Mouse (Mus musculus): ENCODE measurements at regions not wholly inside any gene's neighbourhood (a gene's known extent, or its start where the extent isn't known, plus 50 kb on each side); places are given as distances from the start of the nearest gene placed in this dataset.

DNA sequence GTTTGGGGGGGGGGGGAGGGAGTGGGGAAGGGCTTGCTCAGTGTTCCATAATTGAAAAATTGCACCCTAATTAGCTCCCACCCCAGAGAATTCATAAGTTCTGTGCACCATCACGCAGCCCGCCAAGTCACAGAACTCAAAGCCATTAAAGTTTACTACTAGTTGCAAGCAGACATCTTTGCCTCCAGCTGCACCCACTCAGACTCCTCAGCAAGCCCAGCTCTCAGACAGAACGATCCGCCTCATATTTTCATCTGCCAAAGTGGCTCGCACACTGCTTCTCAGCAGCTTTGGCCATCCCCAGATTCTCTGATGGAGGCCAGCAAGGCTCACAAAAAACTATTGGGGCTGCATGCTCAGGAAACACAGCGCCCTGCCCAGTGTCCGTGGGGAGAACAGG is 224.4 kb downstream of the Rplp1 start:
- Histone ChIP-seq H3K4me2 (ENCODE audit: low read length) (no peak overlapping the region), H3K4me3 (ENCODE audit: low read depth, low read length) (no peak overlapping the region), H3K36me3 (ENCODE audit: control insufficient read depth, insufficient read depth, low read length) (no peaks in the 10 kb centered on the region), H3K9me3 (replicated peaks; ENCODE audit: control insufficient read depth, low read length, poor library complexity, severe bottlenecking) (no peaks in the 10 kb centered on the region), H3K9ac (ENCODE audit: low read depth, low read length) (no peak overlapping the region), H3K27me3 (ENCODE audit: control insufficient read depth, insufficient read depth, low read depth, low read length) (no peaks in the 10 kb centered on the region), H3K27ac (ENCODE audit: low read length) (no peak overlapping the region), H3K4me1 (ENCODE audit: control insufficient read depth, insufficient read depth, low read length) (no peaks in the 10 kb centered on the region)
- WGBS = 83% methylated on average over 7 of the region's 7 CpGs
- ATAC-seq = no peak

- Histone ChIP-seq H3K27me3 (ENCODE audit: control insufficient read depth, insufficient read depth, low read depth, low read length) (no peaks in the 10 kb centered on the region), H3K27ac (ENCODE audit: low read length) (no peak overlapping the region), H3K9me3 (replicated peaks; ENCODE audit: control insufficient read depth, low read length, poor library complexity, severe bottlenecking) (no peaks in the 10 kb centered on the region), H3K4me2 (ENCODE audit: low read length) (no peak overlapping the region), H3K4me3 (ENCODE audit: low read depth, low read length) (no peak overlapping the region), H3K36me3 (ENCODE audit: control insufficient read depth, insufficient read depth, low read length) (no peaks in the 10 kb centered on the region), H3K4me1 (ENCODE audit: control insufficient read depth, insufficient read depth, low read length) (no peaks in the 10 kb centered on the region), H3K9ac (ENCODE audit: low read depth, low read length) (no peak overlapping the region)
- no peak for ATAC-seq
- WGBS = 32% methylated on average over 5 of the region's 5 CpGs
Measured at GRCm38 (mm10) chr9:61689516-61689915, 224.8 kb downstream of the Rplp1 start.

- no peaks in the 10 kb centered on the region for H3K4me1 ChIP-seq (ENCODE audit: control insufficient read depth, insufficient read depth, low read length)
- 65% methylated on average over 4 of the region's 4 CpGs for WGBS
- no peaks in the 10 kb centered on the region for H3K9me3 ChIP-seq (replicated peaks; ENCODE audit: control insufficient read depth, low read length, poor library complexity, severe bottlenecking)
Measured at GRCm38 (mm10) chr9:61683557-61683956, 230.8 kb downstream of the Rplp1 start.

DNA sequence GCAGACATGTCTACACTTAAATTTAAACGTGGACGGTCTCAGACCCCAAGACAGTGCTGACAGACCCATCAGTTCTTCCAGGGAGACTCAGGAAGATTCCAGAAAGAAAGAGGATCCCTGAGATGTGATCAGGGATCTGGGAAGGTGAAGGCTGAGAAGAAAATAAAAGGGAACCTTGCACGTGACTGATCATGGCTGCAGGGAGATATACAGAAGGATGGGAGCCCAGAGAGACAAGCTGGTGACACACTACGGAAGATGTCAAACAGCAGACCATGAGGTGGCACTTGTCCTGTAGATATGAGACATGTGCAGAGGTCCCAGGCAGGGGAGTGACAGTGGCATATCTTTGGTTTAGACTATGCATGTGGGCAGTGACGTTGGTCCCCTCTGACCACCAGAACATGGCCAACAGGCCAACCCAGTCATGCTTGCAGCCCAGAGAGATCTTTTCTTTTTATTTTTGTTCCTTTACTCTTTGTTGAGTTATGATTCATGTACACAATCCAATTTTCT is 231.5 kb downstream of the Rplp1 start:
- no peak overlapping the region for H3K4me3 ChIP-seq (ENCODE audit: low read depth, low read length)
- no peaks in the 10 kb centered on the region; the same call in 1 of the 2 replicates for H3K27me3 ChIP-seq (ENCODE audit: control insufficient read depth, insufficient read depth, low read depth, low read length)
- no peak for ATAC-seq
- WGBS = 89% methylated on average over 5 of the region's 5 CpGs
- H3K9me3 ChIP-seq (replicated peaks; ENCODE audit: control insufficient read depth, low read length, poor library complexity, severe bottlenecking) = no peaks in the 10 kb centered on the region
- H3K27ac ChIP-seq (ENCODE audit: low read length) = no peak overlapping the region
- no peak overlapping the region for H3K9ac ChIP-seq (ENCODE audit: low read depth, low read length)
- no peaks in the 10 kb centered on the region for H3K36me3 ChIP-seq (ENCODE audit: control insufficient read depth, insufficient read depth, low read length)
- no peaks in the 10 kb centered on the region for H3K4me1 ChIP-seq (ENCODE audit: control insufficient read depth, insufficient read depth, low read length)
- no peak overlapping the region for H3K4me2 ChIP-seq (ENCODE audit: low read length)

More at GRCm38 (mm10) chr9:61683557-61683956, 230.8 kb downstream of the Rplp1 start:
- Histone ChIP-seq H3K9ac (ENCODE audit: low read depth, low read length) (no peak overlapping the region), H3K27ac (ENCODE audit: low read length) (no peak overlapping the region), H3K36me3 (ENCODE audit: control insufficient read depth, insufficient read depth, low read length) (no peaks in the 10 kb centered on the region), H3K4me3 (ENCODE audit: low read depth, low read length) (no peak overlapping the region), H3K27me3 (ENCODE audit: control insufficient read depth, insufficient read depth, low read depth, low read length) (no peaks in the 10 kb centered on the region; the same call in 1 of the 2 replicates), H3K4me2 (ENCODE audit: low read length) (no peak overlapping the region)
- no peak for ATAC-seq

GRCm38 (mm10) chr9:61682316-61682715 is 232.0 kb downstream of the Rplp1 start:
- WGBS = 81% methylated on average over 4 of the region's 4 CpGs
- no peak overlapping the region for H3K4me2 ChIP-seq (ENCODE audit: low read length)
- H3K36me3 ChIP-seq (ENCODE audit: control insufficient read depth, insufficient read depth, low read length) = no peaks in the 10 kb centered on the region
- no peak overlapping the region for H3K27ac ChIP-seq (ENCODE audit: low read length)
- no peaks in the 10 kb centered on the region for H3K4me1 ChIP-seq (ENCODE audit: control insufficient read depth, insufficient read depth, low read length)
- H3K27me3 ChIP-seq (ENCODE audit: control insufficient read depth, insufficient read depth, low read depth, low read length) = no peaks in the 10 kb centered on the region; the same call in 1 of the 2 replicates
- no peak overlapping the region for H3K9ac ChIP-seq (ENCODE audit: low read depth, low read length)
- H3K9me3 ChIP-seq (replicated peaks; ENCODE audit: control insufficient read depth, low read length, poor library complexity, severe bottlenecking) = no peaks in the 10 kb centered on the region
- no peak for ATAC-seq
- no peak overlapping the region for H3K4me3 ChIP-seq (ENCODE audit: low read depth, low read length)

GRCm38 (mm10) chr9:61681406-61681805 is 232.9 kb downstream of the Rplp1 start:
- H3K27me3 ChIP-seq (ENCODE audit: control insufficient read depth, insufficient read depth, low read depth, low read length) = no peaks in the 10 kb centered on the region; the same call in 1 of the 2 replicates
- H3K36me3 ChIP-seq (ENCODE audit: control insufficient read depth, insufficient read depth, low read length) = no peaks in the 10 kb centered on the region
- no peak overlapping the region for H3K4me3 ChIP-seq (ENCODE audit: low read depth, low read length)
- H3K4me2 ChIP-seq (ENCODE audit: low read length) = no peak overlapping the region
- H3K4me1 ChIP-seq (ENCODE audit: control insufficient read depth, insufficient read depth, low read length) = no peaks in the 10 kb centered on the region
- WGBS = 56% methylated on average over 5 of the region's 5 CpGs
- no peaks in the 10 kb centered on the region for H3K9me3 ChIP-seq (replicated peaks; ENCODE audit: control insufficient read depth, low read length, poor library complexity, severe bottlenecking)
- H3K27ac ChIP-seq (ENCODE audit: low read length) = no peak overlapping the region
- ATAC-seq = no peak
- H3K9ac ChIP-seq (ENCODE audit: low read depth, low read length) = no peak overlapping the region

DNA sequence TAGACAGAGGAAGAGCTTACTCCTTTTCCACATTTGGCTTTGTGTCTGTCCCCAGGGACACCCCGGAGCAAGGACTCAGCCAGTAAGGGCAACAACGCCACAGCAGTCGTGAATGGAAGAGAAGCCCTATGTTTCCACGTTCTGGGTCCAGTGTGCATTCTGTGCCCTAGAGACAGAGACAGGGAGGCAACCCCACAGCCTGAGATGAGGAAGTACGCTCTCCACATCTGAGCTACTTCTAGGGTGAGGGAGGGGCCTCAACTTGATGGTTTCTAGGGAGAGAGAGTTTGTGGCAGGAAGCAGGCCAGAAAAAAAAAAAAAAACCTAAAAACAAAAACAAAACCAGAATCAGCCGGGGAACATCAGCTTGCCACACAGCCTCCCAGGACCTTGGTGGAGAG is 233.4 kb downstream of the Rplp1 start:
- Histone ChIP-seq H3K4me3 (ENCODE audit: low read depth, low read length) (no peak overlapping the region), H3K36me3 (ENCODE audit: control insufficient read depth, insufficient read depth, low read length) (no peaks in the 10 kb centered on the region), H3K4me1 (ENCODE audit: control insufficient read depth, insufficient read depth, low read length) (no peaks in the 10 kb centered on the region), H3K4me2 (ENCODE audit: low read length) (no peak overlapping the region), H3K27me3 (ENCODE audit: control insufficient read depth, insufficient read depth, low read depth, low read length) (no peaks in the 10 kb centered on the region; the same call in 1 of the 2 replicates), H3K9ac (ENCODE audit: low read depth, low read length) (no peak overlapping the region), H3K9me3 (replicated peaks; ENCODE audit: control insufficient read depth, low read length, poor library complexity, severe bottlenecking) (no peaks in the 10 kb centered on the region), H3K27ac (ENCODE audit: low read length) (no peak overlapping the region)
- no peak for ATAC-seq
- 30% methylated on average over 6 of the region's 6 CpGs for WGBS

DNA sequence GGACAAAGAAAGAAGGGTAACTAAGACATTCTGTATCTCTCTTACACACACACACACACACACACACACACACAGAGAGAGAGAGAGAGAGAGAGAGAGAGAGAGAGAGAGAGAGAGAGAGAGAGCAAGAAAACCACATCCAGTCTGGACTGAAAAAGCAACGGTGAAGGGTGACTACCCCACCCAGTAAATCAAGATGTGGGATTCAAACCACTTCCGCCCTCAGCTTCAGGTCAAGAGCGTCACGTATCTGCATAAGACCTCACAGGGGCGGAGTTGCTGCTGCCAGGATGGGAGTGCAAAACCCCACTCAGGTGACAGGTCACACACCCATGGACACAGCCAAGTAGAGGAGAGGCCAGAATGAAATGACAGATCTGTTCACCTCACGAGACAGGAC is 234.7 kb downstream of the Rplp1 start:
- no peaks in the 10 kb centered on the region for H3K9me3 ChIP-seq (replicated peaks; ENCODE audit: control insufficient read depth, low read length, poor library complexity, severe bottlenecking)
- no peaks in the 10 kb centered on the region; the same call in 1 of the 2 replicates for H3K27me3 ChIP-seq (ENCODE audit: control insufficient read depth, insufficient read depth, low read depth, low read length)
- H3K9ac ChIP-seq (ENCODE audit: low read depth, low read length) = no peak overlapping the region
- H3K27ac ChIP-seq (ENCODE audit: low read length) = no peak overlapping the region
- no peaks in the 10 kb centered on the region for H3K36me3 ChIP-seq (ENCODE audit: control insufficient read depth, insufficient read depth, low read length)
- no peak overlapping the region for H3K4me3 ChIP-seq (ENCODE audit: low read depth, low read length)
- no peak for ATAC-seq
- 92% methylated on average over 6 of the region's 6 CpGs for WGBS
- no peak overlapping the region for H3K4me2 ChIP-seq (ENCODE audit: low read length)
- no peaks in the 10 kb centered on the region for H3K4me1 ChIP-seq (ENCODE audit: control insufficient read depth, insufficient read depth, low read length)

DNA sequence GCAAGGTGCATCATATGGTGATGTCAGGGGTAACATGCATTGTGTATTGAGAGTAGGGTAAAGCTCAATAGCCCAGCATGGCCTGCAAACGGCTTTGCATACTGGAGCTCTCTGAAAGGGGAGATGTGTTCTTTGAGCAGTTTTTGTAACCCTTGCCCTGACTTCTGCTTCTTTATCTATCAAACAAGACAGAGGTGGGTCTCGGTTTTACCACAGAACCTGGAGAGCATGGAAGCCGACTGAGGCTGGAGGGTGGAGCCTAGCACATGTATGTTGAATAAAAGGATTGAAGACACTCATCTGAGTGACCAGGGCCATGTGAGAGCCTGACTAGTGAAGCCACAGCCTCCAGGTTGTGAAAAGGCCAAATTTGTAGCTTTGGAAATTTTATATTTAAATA is 236.7 kb downstream of the Rplp1 start:
- Histone ChIP-seq H3K9me3 (replicated peaks; ENCODE audit: control insufficient read depth, low read length, poor library complexity, severe bottlenecking) (no peaks in the 10 kb centered on the region), H3K4me3 (ENCODE audit: low read depth, low read length) (no peak overlapping the region), H3K27me3 (ENCODE audit: control insufficient read depth, insufficient read depth, low read depth, low read length) (no peaks in the 10 kb centered on the region), H3K4me2 (ENCODE audit: low read length) (no peak overlapping the region), H3K27ac (ENCODE audit: low read length) (no peak overlapping the region), H3K4me1 (ENCODE audit: control insufficient read depth, insufficient read depth, low read length) (no peaks in the 10 kb centered on the region), H3K9ac (ENCODE audit: low read depth, low read length) (no peak overlapping the region), H3K36me3 (ENCODE audit: control insufficient read depth, insufficient read depth, low read length) (no peaks in the 10 kb centered on the region)
- WGBS = 66% methylated on average over 3 of the region's 3 CpGs
- ATAC-seq = no peak
